Comparison of ENCODE assay signal across 21 mouse cellular contexts in the genomic region with DNA sequence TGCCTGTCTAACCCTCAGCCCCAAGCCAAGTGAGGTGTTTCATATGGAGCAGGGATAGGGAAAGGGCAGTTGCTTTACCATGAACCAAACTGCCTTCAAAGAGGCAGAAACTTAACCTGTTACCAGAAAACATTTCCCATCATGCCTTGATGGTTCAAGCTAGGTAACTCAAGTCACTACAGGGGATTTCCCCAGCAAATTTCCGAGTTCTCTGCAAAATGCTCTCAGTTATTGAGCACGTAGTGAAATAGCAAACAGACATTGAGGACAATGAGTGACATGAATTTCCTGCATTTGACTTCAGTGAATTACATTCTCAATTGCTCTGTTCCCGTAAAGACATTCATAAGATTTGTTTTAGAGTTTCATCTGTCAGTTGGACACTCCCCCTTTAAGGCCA.
DNase-seq lines count a peak whose midpoint lies in the region; ATAC-seq and TF ChIP-seq lines count a peak whose summit lies in the region.
"Had no signal": no experiment of that assay in that cellular context is flagged by ENCODE, and none has a peak within 500 bp of the region (broad histone marks: within the 10 kb centered on the region; RNA-seq: fewer than 3 reads in every experiment).

No protein-coding gene starts in this region.

- DNase-seq in kidney, adult 11 months, result no peak
- peak; percentile 57 for DNase-seq in CD4-positive helper T cell, adult 2 months (ENCODE audit: low read depth, low spot score)
- peak; percentile 49 for DNase-seq in CH12.LX (ENCODE audit: extremely low read depth)
- DNase-seq in hindbrain, embryonic 11.5 days (ENCODE audit: low spot score), result no peak
- no peak for DNase-seq in frontal cortex, postnatal 14 days (ENCODE audit: low spot score in 2 of 2)
- DNase-seq: adrenal gland, adult 2 months; adrenal gland, postnatal 25 days; cerebellum, adult 18-20 months; cerebellum, adult 9-11 months; gastrocnemius, postnatal 36 days; heart, adult 18-20 months; heart, postnatal 14 days had no signal

- no peaks in the 10 kb centered on the region for H3K9me3 ChIP-seq in kidney, embryonic 15.5 days (replicated peaks)
- peaks cover 3% of the 10 kb centered on the region for H3K9me3 ChIP-seq in CH12.LX (replicated peaks; ENCODE audit: low read length)
- no peaks in the 10 kb centered on the region for H3K9me3 ChIP-seq in hindbrain, embryonic 11.5 days (ENCODE audit: control insufficient read depth, low read length)
- H3K9me3 ChIP-seq: heart, embryonic 15.5 days; hindbrain, embryonic 15.5 days had no signal

- no peak overlapping the region for H3K4me3 ChIP-seq in kidney, embryonic 15.5 days (replicated peaks)
- no peak overlapping the region for H3K4me3 ChIP-seq in CH12.LX (replicated peaks in 1 of 3; ENCODE audit: low read depth in 2 of 3, low read length in 2 of 3, poor library complexity in 1 of 3)
- H3K4me3 ChIP-seq in hindbrain, embryonic 11.5 days (ENCODE audit: low read depth, low read length), result no peak overlapping the region
- H3K4me3 ChIP-seq: embryonic facial prominence, embryonic 15.5 days; erythroblast, embryonic 14.5 days; forebrain, embryonic 10.5 days; heart, embryonic 15.5 days; hindbrain, embryonic 15.5 days had no signal

- dilution Hi-C loops in CH12.LX (cut with MboI; ENCODE audit: extremely low pct_ligation_motif_present, extremely low pct_unique_long_range_greater_than_20kb, low sequenced_read_pairs), result no loop called here

- WGBS in kidney, embryonic 15.5 days, result 37% methylated on average over 3 of the region's 3 CpGs
- WGBS in hindbrain, embryonic 11.5 days, result 80% methylated on average over 3 of the region's 3 CpGs

- H3K79me2 ChIP-seq in CH12.LX (replicated peaks; ENCODE audit: control insufficient read depth, extremely low read depth, insufficient read depth, poor library complexity, severe bottlenecking), result peaks cover 19% of the 10 kb centered on the region

- TF ChIP-seq POLR2A in CH12.LX (IDR thresholded peaks at IDR 0.05; ENCODE audit: low read depth, low read length), result no peak

- peak overlapping the region; percentile 45; the same call in 1 of the 2 replicates for H3K27ac ChIP-seq in kidney, embryonic 15.5 days
- H3K27ac ChIP-seq in CH12.LX (ENCODE audit: insufficient read depth, low read depth), result peak overlapping the region; percentile 49
- H3K27ac ChIP-seq in hindbrain, embryonic 11.5 days (ENCODE audit: low read depth, low read length), result no peak overlapping the region
- H3K27ac ChIP-seq: embryonic facial prominence, embryonic 15.5 days; forebrain, embryonic 10.5 days; heart, embryonic 15.5 days; hindbrain, embryonic 15.5 days had no signal

- no peak for ATAC-seq in kidney, embryonic 15.5 days (replicated peaks; ENCODE audit: low FRiP score)
- ATAC-seq in inflammation-experienced regulatory T-cells, adult 6 months, result peak; percentile 83
- ATAC-seq in hindbrain, embryonic 11.5 days (ENCODE audit: low FRiP score), result no peak
- ATAC-seq: forebrain, embryonic 14.5 days had no signal

- H3K27me3 ChIP-seq in kidney, embryonic 15.5 days, result no peaks in the 10 kb centered on the region
- H3K27me3 ChIP-seq in CH12.LX (replicated peaks), result no peaks in the 10 kb centered on the region
- no peaks in the 10 kb centered on the region for H3K27me3 ChIP-seq in hindbrain, embryonic 11.5 days (ENCODE audit: control insufficient read depth, insufficient read depth, low read length)
- H3K27me3 ChIP-seq: embryonic facial prominence, embryonic 15.5 days; heart, embryonic 15.5 days; hindbrain, embryonic 15.5 days had no signal

- peak; percentile 52 for TF ChIP-seq EP300 in CH12.LX (IDR thresholded peaks at IDR 0.05; ENCODE audit: low read length)

- TF ChIP-seq CTCF in CH12.LX (conservative IDR thresholded peaks at IDR 0.05 in 1 of 2, IDR thresholded peaks at IDR 0.05 in 1 of 2; ENCODE audit: low read depth in 2 of 2, low read length in 2 of 2), result no peak

- no peak overlapping the region for H3K4me2 ChIP-seq in kidney, embryonic 15.5 days
- H3K4me2 ChIP-seq in CH12.LX (ENCODE audit: insufficient read depth, low read depth, poor library complexity, severe bottlenecking), result peak overlapping the region; percentile 55
- no peak overlapping the region for H3K4me2 ChIP-seq in hindbrain, embryonic 11.5 days (replicated peaks; ENCODE audit: low read depth, low read length)
- H3K4me2 ChIP-seq: embryonic facial prominence, embryonic 15.5 days; heart, embryonic 11.5 days; heart, embryonic 15.5 days; hindbrain, embryonic 15.5 days had no signal

- no peak overlapping the region for H3K9ac ChIP-seq in kidney, embryonic 15.5 days
- H3K9ac ChIP-seq in CH12.LX (ENCODE audit: insufficient read depth, low read depth), result no peak overlapping the region
- H3K9ac ChIP-seq in hindbrain, embryonic 11.5 days (ENCODE audit: low read depth, low read length), result no peak overlapping the region
- H3K9ac ChIP-seq: embryonic facial prominence, embryonic 15.5 days; heart, embryonic 15.5 days; hindbrain, embryonic 15.5 days had no signal

- no peak for TF ChIP-seq RAD21 in CH12.LX (IDR thresholded peaks at IDR 0.05; ENCODE audit: low read depth, low read length)

- H3K36me3 ChIP-seq in kidney, embryonic 15.5 days, result no peaks in the 10 kb centered on the region
- peaks cover 0 to 18% of the 10 kb centered on the region in 2 experiments for H3K36me3 ChIP-seq in CH12.LX (replicated peaks in 1 of 2; ENCODE audit: control insufficient read depth in 1 of 2, insufficient read depth in 1 of 2, low read length in 1 of 2)
- H3K36me3 ChIP-seq in hindbrain, embryonic 11.5 days (ENCODE audit: control insufficient read depth, insufficient read depth, low read length), result no peaks in the 10 kb centered on the region
- H3K36me3 ChIP-seq: embryonic facial prominence, embryonic 15.5 days; heart, embryonic 15.5 days; hindbrain, embryonic 15.5 days had no signal

- H3K4me1 ChIP-seq in kidney, embryonic 15.5 days, result peaks cover 60% of the 10 kb centered on the region
- H3K4me1 ChIP-seq in CH12.LX (ENCODE audit: control insufficient read depth in 1 of 2, insufficient read depth in 2 of 2), result peaks cover 15 to 48% of the 10 kb centered on the region in 2 experiments
- peaks cover 3% of the 10 kb centered on the region for H3K4me1 ChIP-seq in hindbrain, embryonic 11.5 days (replicated peaks; ENCODE audit: control insufficient read depth, insufficient read depth, low read length)

- in situ Hi-C loops in CH12.LX (cut with MboI; ENCODE audit: low pct_ligation_motif_present, low pct_unique_long_range_greater_than_20kb, low sequenced_read_pairs), result no loop called here

TF ChIP-seq in CH12.LX, 34 proteins besides CTCF, POLR2A, EP300 and RAD21:
- peak; percentile 29; the same call in 1 of the 2 replicates for TF ChIP-seq TCF12 (IDR thresholded peaks at IDR 0.05; ENCODE audit: low read depth, low read length)
- no peak for TF ChIP-seq MYC (IDR thresholded peaks at IDR 0.05; ENCODE audit: low read depth, low read length)
- TF ChIP-seq BHLHE40 (IDR thresholded peaks at IDR 0.05; ENCODE audit: low read depth, low read length), result peak; percentile 9; the same call in 1 of the 2 replicates
- no peak for TF ChIP-seq CHD1 (IDR thresholded peaks at IDR 0.05; ENCODE audit: low read depth, low read length)
- no peak for TF ChIP-seq MAX (IDR thresholded peaks at IDR 0.05; ENCODE audit: low read length)
- TF ChIP-seq IRF4 (IDR thresholded peaks at IDR 0.05; ENCODE audit: low read depth, low read length), result peak; percentile 48; the same call in 1 of the 2 replicates
- 0 out of 2 replicates have a peak, but pooled peaks have one; percentile 29 for TF ChIP-seq MXI1 (IDR thresholded peaks at IDR 0.05; ENCODE audit: low read depth, low read length)
- 0 out of 2 replicates have a peak, but pooled peaks have one; percentile 21 for TF ChIP-seq JUND (conservative IDR thresholded peaks at IDR 0.05; ENCODE audit: low read depth, low read length)
- no peak for TF ChIP-seq UBTF (IDR thresholded peaks at IDR 0.05; ENCODE audit: low read depth, low read length)
- peak; percentile 22; the same call in 1 of the 2 replicates for TF ChIP-seq ELF1 (IDR thresholded peaks at IDR 0.05; ENCODE audit: low read depth, low read length)

Comparison
In these comparisons a context has a peak if more than half of its experiments do, and no peak if none do; other contexts are left out.
1. DNase-seq: peak in CD4-positive helper T cell, adult 2 months (single experiment) and CH12.LX (single experiment); none in kidney, adult 11 months (single experiment), hindbrain, embryonic 11.5 days (single experiment) and frontal cortex, postnatal 14 days (0 of 2).